Mouse (Mus musculus): ENCODE measurements around the gene Fam126b.
"Not testable (repeated sequence)": the region's sequence is repeated elsewhere in the genome, so short reads cannot be mapped to it uniquely, and the experiment has no call there.

Fam126b gene

DNA sequence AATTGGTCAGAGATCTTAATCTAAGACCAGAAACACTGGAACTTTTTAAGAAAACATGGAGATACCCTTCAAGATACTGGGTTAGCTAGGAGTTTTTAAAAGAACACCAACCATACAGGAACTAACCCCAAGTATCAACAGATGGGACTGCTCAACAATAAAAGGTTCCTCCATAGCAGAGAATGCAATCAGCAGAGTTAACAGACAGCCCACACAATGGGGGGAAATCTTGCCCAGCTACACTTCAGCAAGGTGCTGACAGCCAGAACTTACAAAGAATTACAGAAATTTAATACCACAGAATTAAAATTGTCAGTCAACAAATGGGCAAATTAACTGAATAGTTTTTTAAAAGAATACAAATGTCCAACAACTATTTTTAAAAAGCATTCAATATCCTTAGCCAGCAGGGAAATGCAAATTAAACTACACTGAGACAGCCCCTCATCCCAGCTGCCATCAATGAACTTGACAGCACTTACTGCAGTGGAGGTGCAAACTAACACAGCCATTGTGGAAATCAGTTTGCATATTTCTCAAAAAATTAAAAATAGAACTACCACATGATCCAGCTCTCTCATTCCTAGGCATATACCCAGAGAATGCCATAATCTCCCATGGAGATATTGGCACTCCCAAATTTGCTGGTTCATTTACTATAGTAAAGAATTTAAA, 17.5 kb downstream of the Fam126b start:
- no peak for DNase-seq

GRCm38 (mm10) chr1:58566621-58567020, 19.5 kb downstream of the Fam126b start:
- no peak for DNase-seq

- no peak for DNase-seq
Observed at GRCm38 (mm10) chr1:58564981-58565380, 21.1 kb downstream of the Fam126b start.

DNA sequence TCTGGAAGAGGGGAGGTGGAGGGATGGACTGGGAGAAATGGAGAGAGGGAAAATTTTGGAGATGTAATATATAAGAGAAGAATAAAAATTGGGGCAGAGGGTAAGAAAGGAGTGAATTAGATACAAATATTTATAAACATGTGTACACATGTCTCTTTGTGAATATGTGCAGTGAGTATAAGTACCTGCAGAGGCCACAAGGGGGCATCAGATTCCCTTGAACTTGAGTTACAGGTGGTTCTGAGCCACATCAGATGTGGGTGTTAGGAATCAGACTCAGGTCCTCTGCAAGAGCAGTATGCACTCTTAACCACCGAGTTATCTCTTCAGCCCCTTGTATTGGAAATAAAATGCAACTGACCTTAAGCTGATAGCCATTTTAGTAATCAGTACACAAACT, 23.7 kb downstream of the Fam126b start:
- DNase-seq: peak; percentile 63 to 68

DNA sequence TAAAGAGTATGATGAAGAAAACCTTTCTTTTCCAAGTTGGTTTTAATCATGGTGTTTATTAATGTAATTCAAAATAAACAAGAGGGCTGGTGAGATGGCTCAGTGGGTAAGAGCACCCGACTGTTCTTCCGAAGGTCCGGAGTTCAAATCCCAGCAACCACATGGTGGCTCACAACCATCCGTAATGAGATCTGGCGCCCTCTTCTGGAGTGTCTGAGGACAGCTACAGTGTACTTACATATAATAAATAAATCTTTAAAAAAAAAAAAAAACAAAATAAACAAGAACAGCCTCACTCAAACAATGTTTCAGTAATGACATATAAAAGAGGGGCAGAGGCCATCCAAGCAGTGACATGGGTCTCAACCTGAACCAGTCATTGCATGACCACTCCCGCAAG, 25.8 kb downstream of the Fam126b start:
- DNase-seq: not testable (repeated sequence)

DNA sequence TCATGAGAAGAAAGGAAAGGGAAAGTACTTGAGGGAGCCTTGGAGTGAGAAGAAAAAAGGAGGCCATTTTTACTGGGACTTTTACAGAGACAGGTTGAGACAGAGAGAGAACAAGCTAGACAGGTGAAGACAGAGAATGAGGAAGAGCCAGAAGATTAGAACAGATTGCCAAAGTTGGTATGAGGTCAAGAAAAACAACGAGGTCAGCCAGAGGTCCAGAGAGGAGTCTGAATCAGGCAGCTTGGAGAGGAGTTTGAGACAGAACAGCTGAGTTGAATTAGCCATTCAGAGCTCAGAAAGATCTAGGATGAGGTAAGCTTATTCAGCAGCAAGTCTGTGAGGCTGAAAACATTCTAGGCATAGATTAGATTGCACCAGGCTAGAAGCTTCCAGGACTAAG, 44.7 kb downstream of the Fam126b start:
- no peak for DNase-seq

DNA sequence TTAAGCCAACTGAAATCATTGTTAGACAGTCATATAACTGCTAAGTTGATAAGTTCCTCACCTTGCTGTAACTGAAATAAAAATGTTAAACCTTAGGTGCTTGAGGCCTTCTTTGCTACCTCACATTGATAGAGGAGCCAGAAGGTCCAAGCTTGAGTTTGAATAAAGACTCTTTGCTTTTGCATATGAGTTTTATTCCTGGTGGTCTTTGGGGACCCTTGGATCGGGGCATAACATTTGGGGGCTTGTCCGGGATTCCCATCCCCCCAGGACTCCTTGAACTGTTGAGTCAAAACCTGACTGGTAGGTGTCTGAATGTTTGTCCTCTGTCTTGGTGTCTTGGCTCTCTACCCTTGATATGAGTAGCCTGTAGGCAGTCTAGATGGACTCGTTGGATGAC, 78.9 kb downstream of the Fam126b start:
- peak; percentile 5 to 9 for DNase-seq

DNA sequence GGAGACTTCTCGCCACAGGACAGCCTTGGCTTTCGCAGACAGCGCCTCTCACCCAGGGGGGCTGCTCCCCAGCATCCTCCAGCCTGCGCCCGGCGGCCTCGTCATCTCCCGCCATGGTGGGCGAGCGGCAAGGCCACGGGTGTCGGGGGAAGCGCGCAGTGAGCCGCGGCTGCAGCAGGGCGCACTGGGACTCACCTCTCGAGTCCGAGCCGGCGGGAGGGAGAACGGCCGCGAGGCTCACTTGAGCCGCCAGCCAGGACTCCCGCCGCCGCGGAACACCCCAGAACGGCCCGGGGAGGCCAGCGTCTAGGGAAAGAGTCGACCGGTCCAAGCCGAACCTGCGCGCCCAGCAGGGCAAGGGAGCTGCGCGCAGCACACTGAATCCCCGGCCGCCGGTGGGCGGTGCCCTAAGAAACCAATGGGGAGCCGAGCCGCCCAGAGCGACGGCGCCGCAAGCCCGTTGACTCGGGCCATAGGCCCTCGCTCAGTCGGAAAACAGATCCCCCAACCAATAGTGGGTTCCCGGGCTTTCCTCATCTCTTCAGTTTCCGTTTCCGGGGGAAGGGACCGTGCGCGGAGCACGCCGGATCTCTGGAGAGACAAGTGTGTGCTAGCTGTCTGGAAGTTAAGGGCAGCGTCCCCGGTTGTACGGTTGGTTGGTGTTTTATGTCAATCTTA, 81.4 kb downstream of the Fam126b start, which contains the start of gene Orc2:
Orc2 (minus strand) TSS at position 533 of the 678 bp plus-strand sequence.
- DNase-seq: peak; percentile 91 to 95

- no peak for DNase-seq
Observed at GRCm38 (mm10) chr1:58503793-58504370, 82.2 kb downstream of the Fam126b start.

GRCm38 (mm10) chr1:58503134-58503533, 83.0 kb downstream of the Fam126b start:
- DNase-seq: no peak

DNA sequence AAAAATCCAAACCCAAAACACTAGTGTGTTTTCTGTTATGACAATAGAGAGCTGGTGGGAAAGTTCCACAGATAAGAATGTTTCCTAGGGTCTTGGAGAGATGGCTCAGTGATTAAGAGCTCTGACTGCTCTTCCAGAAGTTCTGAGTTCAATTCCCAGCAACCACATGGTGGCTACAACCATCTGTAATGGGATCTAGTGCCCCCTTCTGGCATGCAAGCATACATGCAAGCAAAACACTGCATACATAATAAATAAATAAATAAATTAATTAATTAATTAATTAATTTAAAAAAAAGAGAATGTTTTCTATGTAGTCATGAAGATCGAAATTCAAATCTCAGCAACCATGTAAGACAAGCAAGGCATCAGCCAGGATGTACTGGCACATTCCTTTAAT, 87.4 kb downstream of the Fam126b start:
- DNase-seq: no peak

DNA sequence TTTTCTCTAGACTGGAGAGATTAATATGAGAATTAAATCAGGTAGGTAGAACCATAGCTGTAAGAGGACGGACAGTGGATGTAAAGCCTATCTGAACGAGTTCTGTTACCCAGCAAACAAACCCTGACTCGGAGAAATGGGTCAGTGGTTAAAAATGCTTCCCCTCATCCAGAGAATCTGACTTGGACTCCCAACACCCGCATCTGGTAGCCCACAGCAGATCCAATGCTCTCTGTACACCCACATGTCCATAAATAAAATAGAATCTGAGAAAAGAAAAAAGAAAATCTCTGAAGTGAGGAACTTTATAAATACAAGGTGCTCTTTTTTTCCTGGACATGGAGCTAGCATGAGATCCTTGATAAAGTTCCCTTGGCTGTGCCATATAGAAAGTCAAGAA, 88.4 kb downstream of the Fam126b start:
- DNase-seq: no peak

DNA sequence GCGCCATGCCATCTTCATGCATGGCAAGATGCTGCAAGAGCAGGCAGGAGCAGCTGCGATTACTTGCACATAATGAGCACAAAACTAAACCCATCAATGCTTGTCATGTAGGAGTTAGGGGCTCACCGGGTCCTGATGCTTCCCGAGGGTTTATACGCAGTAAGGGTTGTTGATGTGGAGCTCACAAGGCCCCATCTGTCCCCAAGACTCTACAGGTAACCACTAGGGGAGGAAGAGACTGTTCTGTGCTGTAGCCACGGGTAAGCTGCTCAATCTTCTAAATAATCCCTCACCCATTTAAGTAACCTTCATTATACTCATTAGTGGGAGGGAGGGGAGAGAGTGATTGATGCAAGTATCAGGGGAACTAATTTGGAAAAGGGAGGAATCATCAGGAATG, 90.5 kb downstream of the Fam126b start:
- no peak for DNase-seq

DNA sequence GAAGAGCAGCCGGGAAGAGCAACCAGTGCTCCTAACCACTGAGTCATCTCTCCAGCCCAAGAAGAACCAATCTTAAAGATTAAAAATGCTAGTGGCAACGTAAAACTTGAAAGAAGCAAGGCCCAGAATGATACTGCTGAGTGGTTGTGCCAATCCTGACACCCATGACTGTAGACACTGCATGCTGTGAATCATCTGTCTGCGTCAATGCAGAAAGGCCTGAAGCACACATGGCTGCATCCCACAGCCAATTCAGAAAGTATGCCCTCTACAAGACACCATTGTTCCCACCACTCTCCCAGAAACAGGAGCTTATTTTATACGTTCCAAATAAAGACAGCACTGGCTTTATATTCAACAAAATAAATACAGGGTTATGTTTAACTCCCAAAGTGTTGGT, 103.5 kb downstream of the Fam126b start:
- DNase-seq: no peak

DNA sequence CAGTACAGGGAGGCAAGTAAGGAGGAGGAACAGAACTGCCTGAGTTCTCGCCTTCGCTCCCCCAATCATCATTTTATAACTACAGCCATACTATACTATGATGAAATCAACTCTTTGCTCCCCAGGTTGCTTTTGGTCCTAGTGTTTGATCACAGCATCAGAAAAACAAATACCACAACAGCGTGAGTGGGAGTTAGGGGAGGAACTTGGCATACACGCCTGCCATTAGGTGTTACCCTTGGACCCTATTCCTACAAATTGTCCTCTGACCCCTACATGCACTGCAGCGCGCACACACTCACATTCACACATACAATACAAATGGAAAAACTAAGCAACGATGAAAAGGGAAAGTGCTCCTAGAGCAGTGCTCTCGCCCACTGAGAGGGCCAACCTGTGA, 110.5 kb downstream of the Fam126b start:
- no peak for DNase-seq

Measured in kidney, postnatal 4 days (tissue).